Mouse (Mus musculus): ENCODE results near the gene Trim41.
"Not testable (repeated sequence)": the region's sequence is repeated elsewhere in the genome, so short reads cannot be mapped to it uniquely, and the experiment has no call there.

Trim41 gene

DNA sequence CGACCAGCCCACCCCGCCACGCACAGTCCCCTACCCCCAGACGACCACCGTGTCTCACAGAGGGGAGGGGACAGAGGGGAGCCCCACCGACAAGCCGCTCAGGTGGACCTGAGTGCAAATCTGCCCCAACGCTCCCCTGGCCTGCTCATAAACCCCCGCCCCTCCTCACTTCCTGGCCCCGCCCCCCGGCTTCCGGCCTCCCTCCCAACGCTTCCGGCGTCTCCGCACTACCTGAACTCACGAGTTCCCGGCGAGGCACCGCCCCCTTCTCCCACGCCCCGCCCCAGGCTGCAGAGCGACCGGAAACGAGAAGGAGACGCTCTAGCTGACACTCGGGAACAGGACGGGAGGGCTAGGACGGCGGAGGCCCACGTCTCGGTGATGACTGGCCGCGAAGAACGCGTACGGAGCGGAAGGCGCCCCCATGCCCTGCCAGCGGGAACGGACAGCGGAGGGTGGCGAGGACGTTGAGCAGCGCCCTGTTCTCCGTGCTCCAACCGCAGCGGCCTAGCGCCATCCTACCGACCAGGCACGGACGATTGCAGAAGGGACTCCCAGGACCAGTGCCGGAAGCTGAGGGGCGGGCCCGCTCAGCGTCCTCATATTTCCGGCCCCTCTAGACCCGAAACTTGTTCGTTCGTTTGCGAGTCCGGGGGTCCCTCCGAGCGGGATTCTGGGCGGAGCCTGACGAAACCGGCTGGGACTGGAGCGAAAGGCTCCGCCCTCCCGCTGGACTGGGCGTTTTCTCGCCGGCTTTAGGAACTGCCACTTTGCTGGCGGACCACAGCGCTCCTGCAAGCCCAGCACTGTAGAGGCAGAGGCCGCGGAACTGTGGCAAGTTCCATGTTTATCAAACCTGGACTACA is at the start of gene Trim41:
Gene Trim41 (minus strand): TSS at position 554 of the 866 bp plus-strand sequence.
- DNase-seq (ENCODE audit: low spot score in 2 of 2): peak; percentile 99

DNA sequence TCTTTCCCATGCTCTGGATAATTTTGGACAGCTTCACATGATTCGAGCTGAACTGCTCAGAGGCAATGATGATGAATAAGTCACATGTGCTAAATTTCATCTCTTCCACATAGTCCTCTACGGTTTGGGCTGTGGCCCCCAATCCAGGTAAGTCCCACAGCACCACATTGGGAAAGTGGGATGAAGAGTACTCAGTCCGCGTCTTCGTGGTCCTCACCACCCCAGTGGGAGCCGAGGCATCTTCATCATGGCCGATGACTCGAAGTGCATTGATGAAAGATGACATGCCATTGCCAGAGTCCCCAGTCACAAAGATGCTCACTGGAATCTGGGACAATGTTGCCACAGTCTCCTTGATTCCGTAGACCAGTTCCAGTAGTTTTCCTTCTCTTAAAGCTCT is 49.3 kb upstream of the Trim41 start:
- DNase-seq (ENCODE audit: low spot score in 2 of 2): no peak

DNA sequence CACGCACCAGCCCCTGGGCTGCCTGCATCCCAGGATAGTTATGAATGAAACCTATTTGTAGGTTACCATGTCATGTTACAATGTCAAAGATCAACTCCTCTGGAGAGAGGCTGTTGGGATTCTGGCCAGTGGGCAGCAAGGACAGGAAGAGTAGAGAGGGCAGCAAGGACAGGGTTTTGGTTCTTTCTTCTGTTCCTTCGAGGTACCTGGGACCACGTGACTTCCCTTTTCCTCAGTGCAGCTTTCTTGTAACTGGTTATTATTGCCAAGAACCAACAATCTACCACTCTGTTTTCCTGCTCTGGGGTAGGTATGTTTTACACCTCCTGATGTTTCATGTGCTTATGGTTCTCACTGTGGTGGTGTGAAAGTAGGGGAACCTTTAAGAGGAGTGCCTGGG is 46.7 kb upstream of the Trim41 start:
- DNase-seq (ENCODE audit: low spot score in 2 of 2): no peak

DNA sequence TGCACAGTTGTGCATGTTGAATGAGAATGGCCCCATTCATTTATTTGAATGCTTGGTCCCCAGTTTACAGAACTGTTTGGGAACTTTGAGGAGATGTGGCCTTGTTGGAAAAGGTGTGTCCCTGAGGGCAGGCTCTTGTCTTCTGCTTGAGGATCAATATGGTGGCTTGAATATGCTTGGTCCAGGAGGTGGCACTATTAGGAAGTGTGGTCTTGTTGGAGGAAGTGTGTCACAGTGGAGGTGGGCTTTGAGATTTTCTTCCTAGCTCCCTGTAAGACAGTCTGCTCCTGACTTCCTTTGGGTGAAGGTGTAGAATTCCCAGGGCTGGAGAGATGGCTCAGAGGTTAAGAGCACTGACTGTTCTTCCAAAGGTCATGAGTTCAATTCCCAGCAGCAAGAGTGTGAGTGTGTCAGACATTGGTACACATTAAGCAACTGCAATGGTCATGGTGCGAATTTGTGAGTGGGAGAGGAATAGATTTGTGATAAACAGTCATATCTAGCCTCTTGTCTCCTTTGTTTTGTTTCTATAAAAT is 45.7 kb upstream of the Trim41 start:
- DNase-seq (ENCODE audit: low spot score in 2 of 2): no peak

DNA sequence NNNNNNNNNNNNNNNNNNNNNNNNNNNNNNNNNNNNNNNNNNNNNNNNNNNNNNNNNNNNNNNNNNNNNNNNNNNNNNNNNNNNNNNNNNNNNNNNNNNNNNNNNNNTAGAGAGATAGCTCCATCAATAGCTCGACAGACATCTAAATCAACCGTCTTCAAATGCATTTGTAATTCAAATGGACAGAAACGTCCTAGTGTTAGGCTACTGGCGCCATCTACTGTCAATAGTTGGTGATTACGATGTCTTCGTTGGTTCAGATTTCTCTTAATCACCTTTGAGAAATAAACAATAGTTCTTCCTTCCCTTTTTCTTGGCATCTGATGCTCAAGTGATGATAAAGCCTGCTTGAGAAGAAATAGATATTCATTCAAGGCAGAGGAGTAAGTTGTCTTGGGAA is 41.9 kb upstream of the Trim41 start:
- peak in 1 of 2 experiments; percentile 53 for DNase-seq (ENCODE audit: low spot score in 2 of 2)

DNA sequence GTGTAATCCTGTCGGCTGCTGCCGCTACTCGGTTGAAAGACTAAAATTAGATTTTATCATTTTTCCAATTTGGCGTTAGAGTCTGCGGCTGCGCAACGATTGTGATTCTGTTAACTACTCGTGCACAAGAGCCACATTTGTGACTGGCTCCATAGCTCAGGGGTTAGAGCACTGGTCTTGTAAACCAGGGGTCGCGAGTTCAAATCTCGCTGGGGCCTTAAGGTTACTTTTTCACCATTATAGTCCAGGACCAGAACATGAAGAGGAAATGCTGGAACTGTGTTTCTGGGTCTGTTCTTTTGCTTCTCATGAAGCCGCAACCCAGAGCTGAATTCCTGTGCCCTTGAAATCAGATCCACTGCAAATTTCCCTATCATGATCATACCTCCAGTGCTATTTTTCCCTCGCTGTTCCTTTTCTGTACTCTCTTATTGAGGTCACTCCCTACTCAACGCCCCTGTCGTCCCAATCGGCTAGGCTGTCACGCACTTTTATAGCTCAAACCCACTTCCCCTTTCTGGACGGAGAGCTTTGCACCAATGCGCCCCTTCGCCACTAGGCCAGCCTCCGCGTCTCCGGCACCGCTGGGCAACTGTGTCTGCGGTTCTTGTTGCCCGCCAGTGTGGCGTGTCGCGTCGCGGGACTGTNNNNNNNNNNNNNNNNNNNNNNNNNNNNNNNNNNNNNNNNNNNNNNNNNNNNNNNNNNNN is 36.5 kb upstream of the Trim41 start:
- peak; percentile 72 to 77 for DNase-seq (ENCODE audit: low spot score in 2 of 2)

DNA sequence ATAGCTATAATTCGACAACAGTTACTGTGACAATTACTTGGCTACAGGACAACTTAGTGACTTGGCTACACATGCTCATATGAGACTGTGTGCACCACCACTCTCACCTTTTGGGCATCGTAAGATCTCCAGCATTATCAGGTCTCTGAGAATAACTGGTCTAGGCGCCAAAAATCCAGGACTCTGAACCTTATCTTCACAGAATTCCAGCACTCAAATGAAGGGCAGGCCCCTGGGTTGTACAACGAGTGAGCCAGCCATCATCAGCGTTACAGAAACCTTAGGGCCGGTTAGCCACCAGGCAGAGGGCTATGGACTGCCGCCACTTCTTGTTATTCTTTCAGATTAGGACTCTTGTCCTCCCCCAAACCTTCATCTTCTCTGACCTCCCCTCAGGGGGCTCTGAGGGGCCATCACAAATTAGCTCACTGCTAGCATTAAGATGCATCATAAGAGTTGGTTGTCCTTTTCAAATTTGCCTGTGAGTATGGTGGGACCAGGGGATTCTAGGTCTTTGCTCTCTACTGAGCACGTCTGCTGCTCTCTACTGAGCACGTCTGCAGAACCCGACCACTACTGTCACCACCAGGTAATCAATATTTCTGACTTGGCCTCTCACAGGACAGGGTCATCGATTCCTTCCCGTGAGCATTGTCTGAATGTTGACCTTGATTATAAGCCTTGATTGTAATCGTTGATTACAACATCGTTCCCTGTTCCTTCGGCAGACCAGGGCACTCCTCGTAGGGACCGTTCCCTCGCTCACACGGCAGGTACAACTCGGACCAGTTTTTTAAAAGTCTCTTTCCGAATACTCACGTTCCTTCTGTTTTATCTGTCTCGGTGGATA is 35.7 kb upstream of the Trim41 start:
- DNase-seq (ENCODE audit: low spot score in 2 of 2): no peak

DNA sequence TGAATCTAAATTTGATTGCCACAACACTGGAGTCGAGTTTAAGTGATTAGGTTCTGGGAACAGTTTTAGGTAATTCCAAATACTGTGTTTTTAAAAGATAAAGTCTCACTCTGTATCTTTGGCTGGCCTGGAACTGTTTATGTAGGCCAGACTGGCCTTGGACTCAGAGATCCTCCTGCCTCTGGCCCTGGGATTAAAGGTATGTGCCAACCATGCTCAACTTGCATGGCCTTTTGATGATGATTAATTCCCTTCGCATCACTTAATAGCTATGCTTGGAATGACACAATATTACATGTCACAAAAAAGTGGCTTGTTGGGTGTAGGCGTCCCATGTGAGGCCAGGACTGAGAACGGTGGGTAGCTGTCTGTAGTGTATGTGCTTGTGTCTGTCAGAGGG is 35.0 kb upstream of the Trim41 start:
- no peak for DNase-seq (ENCODE audit: low spot score in 2 of 2)

DNA sequence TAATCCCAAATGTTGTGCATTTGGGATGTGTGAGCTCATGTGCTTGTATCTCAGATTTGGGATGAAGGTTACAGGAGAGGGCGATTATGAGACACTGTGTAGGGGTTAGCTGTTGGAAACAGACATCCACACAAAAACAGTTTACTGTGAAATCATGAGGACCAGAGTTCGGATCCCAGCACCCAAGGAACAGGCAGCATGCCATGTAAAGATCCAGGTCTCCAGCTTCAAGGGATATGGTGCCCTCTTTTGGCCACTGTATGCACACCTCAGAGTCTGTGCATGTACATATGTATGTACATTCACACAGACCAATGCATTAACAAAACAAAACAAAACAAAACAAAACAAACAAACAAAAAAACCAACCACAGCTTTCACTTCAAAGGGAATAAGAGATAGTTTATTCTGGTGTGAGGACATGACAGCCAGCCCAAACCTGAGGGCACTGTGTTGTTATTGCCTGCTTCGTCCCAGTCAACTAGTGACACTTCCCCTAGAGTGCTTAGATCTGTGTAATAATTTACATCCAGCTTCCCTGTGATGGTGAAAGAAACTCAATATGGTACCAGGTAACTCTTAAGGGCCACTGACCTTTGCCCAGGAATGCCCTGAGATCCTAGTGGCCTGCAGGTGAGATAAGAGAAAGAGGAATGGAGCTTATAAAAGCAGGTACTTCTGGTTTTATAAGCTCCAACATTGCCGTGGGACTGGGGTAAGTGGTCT is 34.3 kb upstream of the Trim41 start:
- DNase-seq (ENCODE audit: low spot score in 2 of 2): no peak

DNA sequence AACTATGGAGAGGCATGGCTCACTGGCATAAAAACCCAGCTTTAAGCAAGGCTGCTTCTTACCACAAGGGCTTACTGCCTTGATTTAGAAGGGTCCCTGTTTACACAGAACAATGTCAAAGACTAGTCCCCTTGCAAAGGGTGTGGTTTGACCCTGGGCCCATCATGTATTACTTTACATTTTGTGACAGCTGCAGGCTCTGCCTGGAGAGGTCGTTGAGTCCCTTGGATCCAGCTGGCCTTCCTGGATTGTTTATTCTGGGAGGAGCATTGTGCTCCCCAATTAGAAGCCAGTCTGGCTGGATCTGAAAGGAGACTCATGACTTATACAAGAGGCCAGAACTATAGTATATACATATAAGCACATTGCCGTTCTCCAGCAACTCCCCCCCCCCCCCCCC is 33.1 kb upstream of the Trim41 start:
- DNase-seq (ENCODE audit: low spot score in 2 of 2): no peak

DNA sequence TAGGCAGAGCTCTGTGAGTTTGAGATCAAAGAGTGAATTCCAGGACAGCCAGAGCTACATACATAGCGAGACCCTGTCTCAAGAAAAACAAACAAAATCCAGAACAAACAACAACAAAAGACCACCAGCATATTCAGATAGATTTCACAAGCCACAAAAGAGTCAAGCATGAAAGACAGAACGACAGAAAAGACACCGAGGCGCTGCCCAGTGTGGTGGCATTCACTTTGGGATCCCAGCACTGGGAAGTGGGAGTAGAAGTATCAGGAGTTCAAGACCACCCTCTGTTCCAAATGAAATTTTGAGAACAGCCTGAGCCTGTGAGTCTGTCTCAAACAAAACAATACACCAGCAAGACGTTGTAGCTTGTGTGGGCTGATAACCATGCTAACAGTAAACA is 29.7 kb upstream of the Trim41 start:
- no peak for DNase-seq (ENCODE audit: low spot score in 2 of 2)

DNA sequence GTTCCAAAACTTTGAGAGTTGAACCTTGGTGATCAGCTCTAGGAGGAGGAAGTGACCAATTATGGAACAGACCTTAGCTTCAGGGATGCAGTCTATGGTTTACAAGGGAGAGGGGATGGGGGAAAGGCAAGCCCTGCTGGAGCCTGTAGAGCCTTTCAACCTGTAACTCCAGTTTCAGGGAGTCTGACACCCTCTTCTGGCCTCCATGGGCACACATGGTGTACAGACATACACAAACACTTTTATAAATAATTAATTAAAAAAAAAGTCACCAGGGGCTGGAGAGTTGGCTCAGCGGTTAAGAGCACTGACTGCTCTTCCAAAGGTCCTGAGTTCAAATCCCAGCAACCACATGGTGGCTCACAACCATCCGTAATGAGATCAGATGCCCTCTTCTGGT is 29.2 kb upstream of the Trim41 start:
- DNase-seq (ENCODE audit: low spot score in 2 of 2): not testable (repeated sequence)

DNA sequence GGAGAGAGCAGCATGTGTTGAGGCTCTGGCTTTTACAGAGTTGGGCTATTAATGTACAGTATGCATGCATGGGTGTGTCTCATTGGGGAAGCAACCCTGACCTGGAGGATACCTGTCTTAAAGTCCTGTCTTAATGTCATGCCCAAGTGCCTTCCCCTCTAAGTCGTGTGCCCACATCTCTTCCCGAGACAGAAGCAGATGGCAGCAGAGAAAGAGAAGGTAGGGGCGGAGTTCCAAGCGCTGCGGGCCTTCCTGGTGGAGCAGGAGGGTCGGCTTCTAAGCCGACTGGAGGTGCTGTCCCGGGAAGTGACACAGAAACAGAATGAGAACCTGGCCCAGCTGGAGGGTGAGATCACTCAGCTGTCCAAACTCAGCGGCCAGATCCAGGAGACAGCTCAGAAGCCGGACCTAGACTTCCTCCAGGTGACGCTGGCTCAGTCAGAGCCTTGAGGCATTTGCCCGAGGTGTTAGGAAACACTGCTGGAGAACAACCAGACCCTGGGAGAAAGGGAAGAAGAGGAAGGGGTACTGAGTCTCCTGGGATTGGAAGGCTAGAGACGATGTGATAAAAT is 28.2 kb upstream of the Trim41 start:
- DNase-seq (ENCODE audit: low spot score in 2 of 2): no peak

DNA sequence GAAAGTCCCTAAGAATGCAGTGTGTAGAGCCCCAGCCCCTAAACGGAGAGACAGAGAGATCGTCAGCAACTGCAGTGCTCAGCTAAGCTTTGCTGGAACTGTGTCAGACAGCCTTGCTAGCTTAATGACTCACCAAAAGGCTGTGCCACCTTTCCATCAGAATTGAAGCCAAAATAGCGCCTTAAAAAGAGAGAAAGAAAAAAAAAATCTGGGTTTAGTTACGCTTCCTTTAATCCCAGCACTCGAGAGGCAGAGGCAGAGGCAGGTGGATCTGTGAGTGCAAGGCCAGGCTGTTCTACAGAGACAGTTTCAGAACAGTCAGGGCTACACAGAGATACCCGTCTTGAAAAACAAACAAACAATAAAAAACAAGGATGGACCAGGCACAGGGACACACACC is 27.2 kb upstream of the Trim41 start:
- no peak for DNase-seq (ENCODE audit: low spot score in 2 of 2)

DNA sequence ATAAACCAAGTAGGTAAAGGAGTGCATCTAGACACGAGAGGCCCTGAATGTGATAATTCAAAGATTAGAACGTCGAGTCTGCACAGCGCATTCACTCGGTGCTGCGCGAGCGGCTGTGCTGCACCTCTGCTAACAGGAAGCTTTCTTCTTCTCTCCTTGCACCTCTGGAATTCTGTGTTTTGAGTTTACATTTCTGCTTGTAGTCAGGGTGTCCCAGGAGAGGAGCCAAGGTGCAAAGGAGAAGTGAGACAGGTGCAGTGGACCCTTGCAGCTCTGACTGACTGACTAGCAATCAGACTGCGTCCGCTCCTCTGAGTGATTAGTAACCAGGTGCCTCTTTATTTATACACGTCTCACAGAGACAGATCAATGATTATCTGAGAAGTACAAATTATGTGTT is 26.0 kb upstream of the Trim41 start:
- no peak for DNase-seq (ENCODE audit: low spot score in 2 of 2)

DNA sequence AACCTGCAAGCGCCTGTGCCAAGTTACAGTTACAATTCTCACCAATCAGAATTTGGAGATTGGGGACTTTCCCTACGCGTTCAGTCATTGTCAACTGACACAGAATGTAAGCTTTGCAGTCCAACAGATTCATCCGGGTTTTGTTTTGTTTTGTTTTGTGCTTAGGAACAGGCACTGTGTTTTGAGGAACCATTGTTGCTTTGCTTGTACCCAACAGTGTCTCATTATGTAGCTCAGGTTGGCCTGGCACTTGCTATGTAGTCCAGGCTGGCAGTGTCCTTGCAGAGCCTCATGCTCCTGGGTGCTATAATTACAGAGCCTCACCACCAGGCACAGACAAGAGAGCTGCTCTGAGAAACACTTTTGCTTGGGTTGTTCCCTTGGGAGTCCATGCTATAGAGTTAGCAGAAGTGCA is 25.2 kb upstream of the Trim41 start:
- DNase-seq (ENCODE audit: low spot score in 2 of 2): no peak

DNA sequence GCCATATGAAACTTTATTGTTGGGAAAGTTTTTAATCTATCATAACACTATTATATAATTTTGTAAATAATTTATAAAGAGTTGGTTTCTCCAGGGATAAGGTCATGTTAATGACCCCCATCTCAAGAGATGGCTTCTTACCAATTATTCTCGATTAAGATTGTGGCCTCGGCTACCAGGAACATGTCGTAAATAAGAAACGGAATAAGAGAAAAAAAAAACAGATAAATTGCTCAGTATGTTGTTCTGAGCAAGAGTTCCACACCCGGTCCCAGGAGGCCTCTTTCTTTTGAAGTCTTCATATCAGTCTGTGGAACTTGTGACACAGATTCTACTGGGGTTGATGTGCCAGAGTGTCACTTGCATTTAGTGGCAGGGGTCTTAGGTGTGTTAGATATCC is 24.1 kb upstream of the Trim41 start:
- no peak for DNase-seq (ENCODE audit: low spot score in 2 of 2)

DNA sequence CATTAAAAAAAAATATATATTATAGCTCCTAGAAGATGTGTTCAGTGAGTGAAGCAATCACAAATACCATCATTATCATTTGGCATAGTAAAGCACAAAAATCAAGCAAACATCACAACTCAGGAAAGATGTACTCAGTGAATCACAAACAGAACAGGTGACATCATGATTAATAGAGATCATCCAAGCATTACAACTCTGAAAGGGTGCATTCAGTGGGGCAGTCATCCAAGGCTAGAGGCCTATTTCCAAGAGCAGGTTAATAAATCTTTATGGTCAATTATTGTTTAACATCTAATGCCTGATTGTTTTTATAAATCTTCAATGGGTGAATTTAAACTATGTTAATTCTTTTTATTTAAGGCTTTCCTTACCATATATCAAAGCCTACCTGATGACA is 23.7 kb upstream of the Trim41 start:
- DNase-seq (ENCODE audit: low spot score in 2 of 2): no peak

DNA sequence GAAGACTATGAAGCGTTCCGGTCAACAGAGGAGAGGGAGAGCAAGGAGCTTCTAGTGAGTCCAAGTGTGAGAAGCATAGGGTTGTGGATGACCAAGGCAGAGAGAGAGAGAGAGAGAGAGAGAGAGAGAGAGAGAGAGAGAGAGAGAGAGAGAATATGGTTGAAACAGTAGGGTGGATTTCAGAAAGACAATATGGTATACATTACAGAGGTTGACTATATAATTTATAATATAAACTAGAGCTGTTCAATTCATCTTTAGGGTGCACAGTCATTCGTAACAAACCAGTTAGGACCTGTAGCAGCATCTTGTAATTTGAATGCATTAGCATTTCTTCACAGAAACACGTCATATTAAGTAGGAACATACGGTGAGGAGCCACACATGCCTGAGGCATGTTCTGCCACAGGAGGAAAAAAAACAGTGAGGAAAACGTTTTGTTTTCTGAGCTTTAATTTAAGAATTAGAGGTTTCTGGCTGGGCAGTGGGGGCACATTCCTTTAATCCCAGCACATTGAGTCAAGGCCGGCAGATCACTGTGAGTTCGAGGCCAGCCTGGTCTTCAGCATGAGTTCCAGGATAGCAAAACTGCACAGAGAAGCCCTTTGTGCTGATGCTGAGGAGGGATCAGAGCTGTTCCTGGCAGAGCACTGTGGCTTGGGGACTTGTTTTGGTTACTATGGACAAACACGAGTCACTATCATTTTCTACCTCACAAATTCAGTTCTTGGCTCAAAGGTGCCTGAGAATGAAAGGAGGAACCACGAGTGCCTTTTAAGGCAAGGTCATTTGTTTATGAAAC is 21.9 kb upstream of the Trim41 start:
- DNase-seq (ENCODE audit: low spot score in 2 of 2): no peak

DNA sequence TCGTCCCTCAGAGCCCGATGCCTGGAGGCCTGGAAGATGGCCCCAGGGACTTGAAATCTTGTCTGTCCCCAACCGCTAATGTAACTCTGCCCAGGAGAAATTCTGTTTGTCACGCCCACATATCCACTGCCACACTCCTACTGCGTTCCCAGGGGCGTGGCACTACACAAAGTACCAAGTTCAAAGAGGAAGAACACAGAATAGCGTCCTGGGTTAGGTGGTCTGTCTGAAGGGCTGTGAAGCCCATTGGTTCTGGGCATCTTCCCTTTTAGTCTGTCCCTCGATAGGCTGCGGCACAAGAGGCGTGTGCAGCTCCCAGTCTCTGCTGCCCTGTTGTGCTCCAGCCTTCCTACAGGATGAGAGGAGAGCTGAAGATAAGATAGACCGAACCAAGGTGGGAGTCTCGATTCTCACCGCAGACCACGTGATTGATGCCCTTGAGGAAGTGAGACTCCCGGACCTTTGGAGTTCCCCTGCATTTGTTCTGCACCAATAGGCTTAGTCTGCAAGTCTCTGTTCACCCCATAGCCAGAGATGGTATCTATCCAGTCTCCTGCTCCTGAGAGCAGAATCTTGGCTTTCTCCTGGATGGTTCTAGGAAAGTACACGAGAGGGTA is 21.1 kb upstream of the Trim41 start:
- DNase-seq (ENCODE audit: low spot score in 2 of 2): no peak
